Mouse (Mus musculus) hematopoietic multipotent progenitor cell, adult 10-12 weeks (in vitro differentiated cells): ENCODE measurements around the gene Srd5a1. TPM values are rescaled to one million over a fixed set of nuclear protein-coding genes. Genes with fewer than 3 reads are reported as not detected.

Experiments
- polyA plus RNA-seq: library from polyadenylated mRNA; stranded (reverse); fragments of >175 nt; gene quantifications from 2 replicates; pipeline ENCODE4 v1.2.3, GENCODE M21; 2012; ENCODE audit warnings: low replicate concordance

The Srd5a1 gene
- polyA plus RNA-seq: 0.25 and 0.49 TPM in 2 replicates

DNA sequence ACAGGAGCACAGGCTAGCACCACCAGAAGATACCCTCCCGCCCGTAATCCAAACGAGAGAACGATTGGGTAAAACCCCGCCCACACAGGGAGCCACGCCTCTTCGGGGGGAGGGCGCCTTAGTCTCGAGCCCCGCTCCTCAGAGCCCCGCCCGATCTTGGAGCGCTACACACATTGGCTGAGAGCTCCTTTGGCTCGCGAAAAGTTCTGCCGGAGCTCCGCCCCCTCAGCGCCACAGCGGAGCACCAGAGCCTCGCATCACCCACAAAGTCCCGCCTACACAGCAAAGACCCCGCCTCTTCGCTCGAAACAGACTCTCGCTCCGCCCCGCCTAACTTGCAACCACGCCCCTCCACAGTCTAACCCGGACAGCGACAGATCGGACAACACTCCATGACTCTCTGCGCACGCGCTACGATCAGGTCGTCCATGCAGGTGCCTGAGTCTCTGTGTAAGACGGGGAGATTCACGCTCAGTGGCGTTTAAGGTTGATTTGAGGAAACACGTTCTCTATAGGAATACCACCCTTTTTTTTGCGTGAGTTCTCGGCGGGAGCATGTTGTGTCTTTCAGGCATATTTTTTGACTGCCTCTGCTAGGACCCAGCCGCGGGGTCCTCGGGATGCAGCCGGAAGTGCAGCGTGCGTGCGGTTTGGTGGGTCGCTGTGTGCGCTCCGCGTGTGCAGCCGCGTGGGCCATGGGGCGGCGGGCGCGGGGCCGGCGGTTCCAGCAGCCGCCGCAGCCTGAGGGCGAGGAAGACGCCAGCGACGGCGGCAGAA is at the start of gene Srd5a1:
Gene Srd5a1 (minus strand): TSS at position 45 of the 777 bp plus-strand sequence.

DNA sequence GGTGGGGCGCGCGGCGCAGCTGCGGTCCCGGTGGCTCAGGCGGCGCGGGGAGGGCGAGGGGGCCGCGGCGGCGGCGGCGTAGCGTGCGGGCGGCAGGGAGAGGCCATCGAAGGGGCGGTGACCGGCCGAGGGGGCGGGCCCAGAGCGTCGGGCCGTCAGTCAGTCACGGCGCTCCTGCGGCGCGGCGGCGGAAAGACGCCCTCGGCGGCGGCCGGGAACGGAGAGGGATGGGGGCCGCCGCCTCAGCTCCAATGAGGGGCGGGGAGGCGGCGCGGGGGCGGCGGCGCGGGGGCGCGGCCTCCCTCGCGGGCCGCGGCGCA is 76.9 kb downstream of the Srd5a1 start, which contains the start of gene Tent4a:
Gene Tent4a (minus strand): TSS at position 284 of the 320 bp plus-strand sequence.

DNA sequence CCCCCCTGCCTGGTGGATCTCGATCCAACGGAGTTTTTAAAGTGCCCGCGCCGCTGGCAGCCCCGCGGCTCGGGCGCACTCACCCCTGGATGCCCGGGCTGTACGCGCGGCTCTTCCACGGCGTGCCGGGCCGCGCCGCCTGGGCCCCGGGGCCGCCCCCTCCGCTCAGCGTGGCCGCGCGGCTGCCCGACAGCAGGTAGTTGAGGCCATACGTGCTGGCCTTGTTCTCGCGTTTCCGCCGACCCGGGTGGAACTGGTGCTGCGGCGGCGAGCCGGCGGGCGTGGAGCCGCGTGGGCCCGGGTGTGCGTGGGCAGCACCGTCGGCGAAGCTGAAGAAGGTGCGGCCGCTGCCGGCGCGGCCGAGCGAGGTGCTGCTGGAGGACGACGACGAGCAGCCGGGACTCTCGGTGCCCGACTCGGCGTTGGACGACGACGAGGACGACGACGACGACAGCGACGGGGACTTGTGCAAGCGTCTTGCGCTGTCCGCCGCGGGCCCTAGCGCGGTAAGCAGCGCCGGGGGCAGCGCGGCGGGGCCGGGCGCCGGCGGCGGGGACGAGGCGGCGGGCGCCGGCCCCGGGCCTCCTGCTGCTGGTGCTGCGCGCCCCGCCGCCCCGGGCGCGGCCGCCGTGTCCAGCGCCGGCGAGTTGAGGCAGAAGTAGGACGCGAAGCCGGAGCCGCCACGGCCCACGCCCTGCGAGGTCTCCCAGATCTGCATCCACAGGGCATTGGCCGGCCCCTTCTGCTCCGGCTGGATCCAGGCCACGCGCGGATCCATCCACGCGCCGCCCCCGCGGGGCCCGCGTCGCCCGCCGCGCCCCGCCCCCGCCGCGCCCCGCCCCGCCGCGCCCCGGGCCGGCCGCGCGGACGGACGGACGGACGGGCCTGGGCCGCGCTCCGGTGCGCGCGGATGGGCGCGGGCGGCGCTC is 77.6 kb downstream of the Srd5a1 start, which contains the start of gene Nsun2:
Gene Nsun2 (plus strand): TSS at position 342 of the 929 bp plus-strand sequence.

Other genes with a start within 250 kb of the Srd5a1 start
- gene Nsun2, start 77.7 kb downstream of the Srd5a1 start, polyA plus RNA-seq: 22.6 and 26.1 TPM in 2 replicates
- 8.5 TPM in 2 replicates for gene Tent4a, start 76.8 kb downstream of the Srd5a1 start, polyA plus RNA-seq
- 0.04 and 0.08 TPM in 2 replicates for gene Ube2ql1, start 128.4 kb upstream of the Srd5a1 start, polyA plus RNA-seq
- gene Med10, start 191.0 kb upstream of the Srd5a1 start, polyA plus RNA-seq: 13.4 and 25.2 TPM in 2 replicates